Mouse (Mus musculus): ENCODE measurements at regions not wholly inside any gene's neighbourhood (a gene's known extent, or its start where the extent isn't known, plus 50 kb on each side); places are given as distances from the start of the nearest gene placed in this dataset.

DNA sequence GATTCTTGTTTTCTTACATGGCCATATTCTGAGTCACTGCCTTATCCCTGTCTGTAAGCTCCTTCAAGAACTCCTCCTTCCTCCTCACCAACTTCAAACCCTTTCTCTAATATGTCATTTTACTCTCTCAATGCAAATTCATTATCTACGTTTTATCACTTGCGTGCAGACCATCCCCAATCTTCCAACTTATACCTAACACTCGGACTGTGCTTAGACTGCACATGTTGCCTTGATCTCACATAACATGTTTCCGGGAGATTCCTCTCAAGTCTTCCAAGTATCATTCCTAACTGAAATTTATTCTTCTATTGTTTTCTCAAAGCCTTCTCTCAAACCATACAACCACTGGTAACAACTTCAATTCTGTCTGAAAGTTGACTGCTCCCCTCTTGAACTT is 637.0 kb upstream of the Nox3 start:
- TF ChIP-seq GATA1 (IDR thresholded peaks at IDR 0.05; ENCODE audit: low read length) (no peak), TAL1 (IDR thresholded peaks at IDR 0.05; ENCODE audit: low read length) (no peak)
